Mouse (Mus musculus): ENCODE results near the gene Cacybp.

Gene Cacybp

DNA sequence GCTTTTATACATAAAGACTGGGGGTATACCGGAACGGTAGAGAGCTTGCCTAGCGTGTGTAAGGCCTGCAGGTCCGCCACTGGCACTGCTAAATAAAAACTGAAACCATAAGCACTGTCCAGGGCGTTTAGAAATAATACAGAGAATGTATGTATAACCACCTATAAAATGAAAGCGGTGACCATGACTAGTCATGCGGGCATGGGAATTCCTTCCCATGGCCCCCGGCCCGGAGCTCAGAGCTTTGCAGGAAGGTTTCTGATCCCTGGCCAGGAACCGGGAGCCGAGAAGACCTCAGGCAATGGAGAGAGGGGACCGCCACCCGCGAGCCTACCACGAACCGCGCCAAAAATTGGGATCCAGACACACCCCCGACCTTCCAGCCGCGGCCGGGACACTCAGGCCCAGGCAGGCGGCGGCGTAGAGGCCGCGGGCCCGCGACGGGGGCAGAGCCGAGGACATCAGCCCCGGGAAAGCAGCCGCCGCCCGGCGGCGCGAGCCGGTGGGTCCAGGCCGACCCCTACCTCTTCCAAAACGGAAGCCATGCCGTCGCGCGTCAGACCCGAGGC is 468 bp downstream of the Cacybp start:
- peak in 1 of 2 experiments; percentile 82 for DNase-seq

DNA sequence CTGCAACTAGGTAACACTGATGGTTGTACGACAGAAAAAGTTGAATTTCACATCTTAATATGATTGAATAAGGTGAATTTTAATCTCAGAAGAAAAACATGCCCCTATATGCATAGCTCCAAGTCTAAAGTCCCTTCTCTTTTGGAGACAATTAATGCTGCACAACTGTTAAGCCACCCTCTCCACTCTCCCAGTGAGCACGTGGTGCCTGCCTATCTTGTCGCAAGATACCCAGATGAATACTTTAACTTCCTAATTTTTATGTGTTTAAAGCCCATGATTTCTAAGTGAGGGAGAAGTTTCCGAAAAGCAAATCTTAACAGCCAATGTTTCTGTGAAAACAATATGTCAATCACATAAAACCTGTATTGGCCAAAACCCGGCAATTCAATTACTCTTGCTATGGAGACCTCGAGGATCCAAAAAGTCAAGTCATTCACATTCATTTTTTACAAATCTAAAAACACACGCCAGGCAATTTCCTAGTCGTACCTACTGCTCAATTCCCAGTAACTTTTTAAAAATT is 1.0 kb downstream of the Cacybp start:
- no peak for DNase-seq

GRCm38 (mm10) chr1:160210566-160210965 is 2.1 kb downstream of the Cacybp start:
- no peak for DNase-seq

DNA sequence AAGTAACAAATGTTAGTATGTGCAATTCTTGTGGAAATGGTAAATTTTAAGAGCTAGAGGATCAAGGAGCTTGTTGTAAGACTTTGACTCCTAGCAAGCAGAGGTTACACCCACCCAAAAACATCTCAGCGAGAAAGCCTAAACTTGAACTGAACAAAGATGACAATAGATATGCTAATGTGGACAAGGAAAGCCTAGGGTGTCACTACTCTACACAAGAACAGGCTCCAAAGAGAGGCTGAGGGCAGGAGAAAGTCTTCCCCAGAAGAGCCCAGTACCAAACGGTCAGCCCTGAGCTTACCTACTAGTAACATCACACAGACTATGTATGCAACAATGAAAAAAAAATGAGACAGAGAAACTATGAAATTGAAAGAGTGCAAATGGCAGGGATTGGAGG is 2.8 kb downstream of the Cacybp start:
- DNase-seq: no peak

GRCm38 (mm10) chr1:160205486-160205885 is 7.2 kb downstream of the Cacybp start:
- DNase-seq: no peak

- no peak for DNase-seq
Measured at GRCm38 (mm10) chr1:160195337-160195663, 17.4 kb downstream of the Cacybp start.

GRCm38 (mm10) chr1:160194529-160195336 is 17.9 kb downstream of the Cacybp start, which contains the start of gene Mrps14:
Gene Mrps14, plus strand, starts transcription at chr1:160195215.
- DNase-seq: peak; percentile 99

GRCm38 (mm10) chr1:160184506-160184905 is 28.2 kb downstream of the Cacybp start:
- peak; percentile 60 to 66 for DNase-seq

GRCm38 (mm10) chr1:160181216-160181615 is 31.5 kb downstream of the Cacybp start:
- DNase-seq: no peak

DNA sequence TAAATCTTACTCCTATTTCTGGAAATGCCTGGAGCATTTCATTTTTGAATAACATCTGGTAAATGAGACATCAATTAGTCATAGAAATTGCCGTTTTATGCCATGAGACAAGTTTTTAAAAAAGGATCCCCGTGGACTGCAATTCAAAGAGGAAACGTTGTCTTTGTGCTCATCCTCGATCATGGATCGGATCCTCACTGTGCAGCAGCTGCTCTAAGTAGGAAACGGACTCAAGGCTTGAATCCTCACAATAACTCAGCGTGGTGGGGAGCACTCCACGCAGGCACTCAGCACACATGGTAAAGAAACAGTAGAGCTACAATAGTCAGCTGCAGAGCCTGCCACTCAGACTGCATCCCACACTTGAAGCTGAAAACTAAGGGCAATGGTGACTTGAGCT is 35.8 kb downstream of the Cacybp start:
- no peak for DNase-seq

- no peak for DNase-seq
Measured at GRCm38 (mm10) chr1:160166600-160166999, 46.1 kb downstream of the Cacybp start.

DNA sequence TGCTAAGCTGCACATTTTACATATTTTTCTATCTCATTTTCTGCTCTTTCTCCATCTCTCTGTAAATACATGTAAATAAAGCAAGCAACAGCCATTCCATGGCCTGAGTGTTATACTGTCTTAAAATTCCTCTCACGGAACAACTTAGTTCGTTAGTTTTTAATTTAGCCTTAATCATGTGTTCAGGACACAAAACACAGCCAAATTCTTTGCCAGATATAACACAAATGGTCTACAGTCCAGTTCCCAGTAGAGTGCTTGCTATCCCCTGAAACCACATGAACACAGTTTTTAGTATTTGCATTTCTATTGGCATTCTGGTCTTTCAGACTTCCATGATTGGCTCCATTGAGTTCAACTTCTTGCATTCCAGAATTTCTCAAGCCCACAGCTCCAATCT is 54.5 kb downstream of the Cacybp start:
- no peak for DNase-seq

- no peak for DNase-seq
Measured at GRCm38 (mm10) chr1:160153480-160153879, 59.2 kb downstream of the Cacybp start, which contains the start of gene Tnn. Gene Tnn, minus strand, starts transcription at chr1:160153580.
